Mouse (Mus musculus) limb, embryonic 15.5 days (tissue): ENCODE data around the gene Gm3376. TPM values are rescaled to one million over a fixed set of nuclear protein-coding genes. Genes with fewer than 3 reads are reported as not detected.
"Not testable (repeated sequence)": the region's sequence is repeated elsewhere in the genome, so short reads cannot be mapped to it uniquely, and the experiment has no call there.

Source experiments
- ATAC-seq: fragments of 200-750 bp; cut with Nextera tagmentation; 2 replicates; pipeline ENCODE4 v1.8.0; 2017; ENCODE audit warnings: low read depth, moderate TSS enrichment; ENCODE audit not compliant: insufficient number of reproducible peaks, low FRiP score, low TSS enrichment
- H3K27ac ChIP-seq: fragments of 300-500 bp; sonication (generic); 2 replicates; pipeline ENCODE4 v1.5.1; 2015; ENCODE audit warnings: moderate library complexity, mild to moderate bottlenecking, inconsistent platforms
- H3K27me3 ChIP-seq: fragments of 300-500 bp; sonication (generic); 2 replicates; pipeline ENCODE4 v1.6.1; 2015; ENCODE audit warnings: inconsistent platforms
- H3K36me3 ChIP-seq: fragments of 300-500 bp; sonication (generic); 2 replicates; pipeline ENCODE4 v1.6.1; 2015; ENCODE audit warnings: inconsistent platforms
- H3K4me1 ChIP-seq: fragments of 300-500 bp; sonication (generic); 2 replicates; pipeline ENCODE4 v1.6.1; 2015; ENCODE audit warnings: inconsistent platforms
- H3K4me2 ChIP-seq: fragments of 300-500 bp; sonication (generic); 2 replicates; pipeline ENCODE4 v1.6.1; 2015; ENCODE audit warnings: mild to moderate bottlenecking, inconsistent platforms
- H3K4me3 ChIP-seq: fragments of 300-500 bp; sonication (generic); 2 replicates; pipeline ENCODE4 v1.5.1; 2015; ENCODE audit warnings: mild to moderate bottlenecking, inconsistent platforms
- H3K9ac ChIP-seq: fragments of 300-500 bp; sonication (generic); 2 replicates; pipeline ENCODE4 v1.6.1; 2015; ENCODE audit warnings: inconsistent platforms
- H3K9me3 ChIP-seq: fragments of 300-500 bp; sonication (generic); 2 replicates; pipeline ENCODE4 v1.6.1; 2016; ENCODE audit warnings: inconsistent platforms
- WGBS: fragments of 180-500 bp; shearing (Covaris S2); methylation state at CpG from one replicate; pipeline ENCODE4 v1.1.7; 2015; 5-methylcytosine and 5-hydroxymethylcytosine counted together
- polyA plus RNA-seq: library from polyadenylated mRNA; unstranded; fragments of >200 nt; fragmentation: Nextera tagmentation; extraction: Ambion mirVana; gene quantifications from 2 replicates; pipeline ENCODE4 v1.2.1, GENCODE M21; 2015

The Gm3376 gene
- not detected in 2 replicates for polyA plus RNA-seq

DNA sequence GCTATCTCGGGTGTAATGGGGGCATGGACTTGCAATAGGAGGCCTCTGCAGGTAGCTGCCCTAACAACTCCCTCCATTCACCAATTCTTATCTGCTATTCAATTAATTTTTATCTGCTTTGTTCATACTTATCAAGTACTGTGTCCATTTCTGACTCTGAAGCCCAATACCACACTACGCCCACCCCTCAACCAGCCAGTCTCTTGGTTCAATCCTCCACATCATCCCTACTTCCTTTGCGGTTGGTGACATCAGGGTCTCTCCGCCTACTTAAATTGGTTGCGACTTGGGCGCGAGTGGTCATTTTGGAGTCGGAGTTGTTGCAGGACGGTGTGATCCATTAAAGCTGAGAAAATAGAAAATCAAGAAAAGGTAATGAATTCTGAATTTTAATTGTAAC lies at the start of gene Gm3376:
Gene Gm3376, plus strand, starts transcription at position 301 of the 400 bp plus-strand sequence.
- no CpG with 5 or more reads among the region's 9 CpGs for WGBS
- ATAC-seq, H3K27me3 ChIP-seq, H3K4me1 ChIP-seq, H3K36me3 ChIP-seq, H3K9me3 ChIP-seq, H3K4me2 ChIP-seq, H3K27ac ChIP-seq, H3K9ac ChIP-seq, H3K4me3 ChIP-seq: not testable (repeated sequence)
